Mouse (Mus musculus) intestine, embryonic 14.5 days (tissue): ENCODE measurements at regions not wholly inside any gene's neighbourhood (a gene's known extent, or its start where the extent isn't known, plus 50 kb on each side); places are given as distances from the start of the nearest gene placed in this dataset.

Experiments
- ATAC-seq: fragments of 200-750 bp; cut with Nextera tagmentation; replicated peaks from 2 replicates; pipeline ENCODE4 v1.8.0; 2017; ENCODE audit warnings: low read depth, moderate number of reproducible peaks, moderate TSS enrichment, moderate library complexity; ENCODE audit not compliant: low FRiP score, low TSS enrichment
- DNase-seq: peaks from one replicate; pipeline ENCODE4 v3.0.0-alpha.2; 2018; ENCODE audit warnings: low spot score
- H3K27ac ChIP-seq: fragments of 300-500 bp; sonication (generic); 2 replicates; pipeline ENCODE4 v1.5.1; 2014; ENCODE audit warnings: low read depth, mild to moderate bottlenecking, control low read depth
- H3K27me3 ChIP-seq: fragments of 300-500 bp; sonication (generic); replicated peaks from 2 replicates; pipeline ENCODE4 v1.6.1; 2014; ENCODE audit warnings: low read length, control low read depth; ENCODE audit not compliant: control insufficient read depth, insufficient read depth
- H3K36me3 ChIP-seq: fragments of 300-500 bp; sonication (generic); 2 replicates; pipeline ENCODE4 v1.6.1; 2014; ENCODE audit warnings: low read length, control low read depth; ENCODE audit not compliant: control insufficient read depth, insufficient read depth
- H3K4me1 ChIP-seq: fragments of 300-500 bp; sonication (generic); replicated peaks from 2 replicates; pipeline ENCODE4 v1.6.1; 2014; ENCODE audit warnings: low read length, control low read depth, mixed read lengths; ENCODE audit not compliant: control insufficient read depth, insufficient read depth
- H3K4me2 ChIP-seq: fragments of 300-500 bp; sonication (generic); 2 replicates; pipeline ENCODE4 v1.6.1; 2014; ENCODE audit warnings: low read length
- H3K4me3 ChIP-seq: fragments of 300-500 bp; sonication (generic); 2 replicates; pipeline ENCODE4 v1.5.1; 2014; ENCODE audit warnings: low read depth, low read length, control low read depth, mixed read lengths
- H3K9ac ChIP-seq: fragments of 300-500 bp; sonication (generic); 2 replicates; pipeline ENCODE4 v1.6.1; 2014; ENCODE audit warnings: mild to moderate bottlenecking, low read length
- H3K9me3 ChIP-seq: fragments of 300-500 bp; sonication (generic); 2 replicates; pipeline ENCODE4 v1.6.1; 2016; ENCODE audit warnings: low read length, control low read depth; ENCODE audit not compliant: control insufficient read depth
- WGBS: fragments of 180-500 bp; shearing (Covaris S2); extraction: QIAGEN DNeasy Blood & Tissue Kit; methylation state at CpG from one replicate; pipeline ENCODE4 v1.1.7; 2014; 5-methylcytosine and 5-hydroxymethylcytosine counted together

GRCm38 (mm10) chr5:150866198-150866597, 86.2 kb upstream of the Kl start:
- no peak overlapping the region for H3K27ac ChIP-seq
- H3K9me3 ChIP-seq = peaks cover 4% of the 10 kb centered on the region; the same call in 1 of the 2 replicates
- DNase-seq (no peak), ATAC-seq (no peak)
- H3K36me3 ChIP-seq = no peaks in the 10 kb centered on the region
- no peak overlapping the region for H3K9ac ChIP-seq
- H3K27me3 ChIP-seq = no peaks in the 10 kb centered on the region
- H3K4me1 ChIP-seq = no peaks in the 10 kb centered on the region
- 81% methylated on average over 3 of the region's 3 CpGs for WGBS
- H3K4me2 ChIP-seq = no peak overlapping the region
- no peak overlapping the region for H3K4me3 ChIP-seq

- WGBS = 41% methylated on average over 4 of the region's 4 CpGs
- Histone ChIP-seq H3K27me3 (no peaks in the 10 kb centered on the region), H3K9ac (no peak overlapping the region), H3K36me3 (no peaks in the 10 kb centered on the region), H3K9me3 (peaks cover 4% of the 10 kb centered on the region; the same call in 1 of the 2 replicates), H3K27ac (no peak overlapping the region), H3K4me1 (no peaks in the 10 kb centered on the region), H3K4me2 (no peak overlapping the region), H3K4me3 (no peak overlapping the region)
- ATAC-seq (no peak), DNase-seq (no peak)
Measured at GRCm38 (mm10) chr5:150869954-150870353, 82.5 kb upstream of the Kl start.

GRCm38 (mm10) chr5:150878805-150879204, 73.6 kb upstream of the Kl start:
- no peak overlapping the region for H3K4me3 ChIP-seq
- no peak overlapping the region for H3K27ac ChIP-seq
- 39% methylated on average over 4 of the region's 4 CpGs for WGBS
- no peak for DNase-seq
- no peaks in the 10 kb centered on the region for H3K36me3 ChIP-seq
- peaks cover 4% of the 10 kb centered on the region; the same call in 1 of the 2 replicates for H3K4me1 ChIP-seq
- H3K9me3 ChIP-seq = 0 out of 2 replicates have a peak, but pooled peaks cover 6% of the 10 kb centered on the region
- no peak overlapping the region for H3K4me2 ChIP-seq
- no peaks in the 10 kb centered on the region for H3K27me3 ChIP-seq
- ATAC-seq = no peak
- H3K9ac ChIP-seq = no peak overlapping the region

- Histone ChIP-seq H3K9ac (no peak overlapping the region), H3K4me1 (peaks cover 4% of the 10 kb centered on the region; the same call in 1 of the 2 replicates), H3K4me3 (no peak overlapping the region), H3K27ac (no peak overlapping the region), H3K9me3 (0 out of 2 replicates have a peak, but pooled peaks cover 6% of the 10 kb centered on the region), H3K4me2 (no peak overlapping the region), H3K27me3 (no peaks in the 10 kb centered on the region), H3K36me3 (no peaks in the 10 kb centered on the region)
- WGBS = 62% methylated on average over 2 of the region's 2 CpGs
- DNase-seq (no peak), ATAC-seq (0 out of 2 replicates have a peak, but pooled peaks have one; percentile 36)
Measured at GRCm38 (mm10) chr5:150883676-150884075, 68.7 kb upstream of the Kl start.

GRCm38 (mm10) chr5:150890086-150890485, 62.3 kb upstream of the Kl start:
- Histone ChIP-seq H3K27ac (no peak overlapping the region), H3K4me3 (no peak overlapping the region), H3K4me1 (peaks cover 10% of the 10 kb centered on the region), H3K9me3 (no peaks in the 10 kb centered on the region), H3K4me2 (no peak overlapping the region), H3K9ac (no peak overlapping the region), H3K27me3 (no peaks in the 10 kb centered on the region), H3K36me3 (no peaks in the 10 kb centered on the region)
- DNase-seq (no peak), ATAC-seq (no peak)
- WGBS = 71% methylated on average over 4 of the region's 4 CpGs

- peaks cover 10% of the 10 kb centered on the region for H3K4me1 ChIP-seq
- no peaks in the 10 kb centered on the region for H3K27me3 ChIP-seq
- DNase-seq (no peak), ATAC-seq (no peak)
- H3K9me3 ChIP-seq = no peaks in the 10 kb centered on the region
- H3K4me3 ChIP-seq = no peak overlapping the region
- H3K4me2 ChIP-seq = no peak overlapping the region
- H3K27ac ChIP-seq = no peak overlapping the region
- WGBS = 82% methylated on average over 7 of the region's 7 CpGs
- no peaks in the 10 kb centered on the region for H3K36me3 ChIP-seq
- no peak overlapping the region for H3K9ac ChIP-seq
Measured at GRCm38 (mm10) chr5:150891262-150891940, 61.0 kb upstream of the Kl start.

GRCm38 (mm10) chr5:150894049-150894738, 58.2 kb upstream of the Kl start:
- peak; percentile 62; the same call in 1 of the 2 replicates for ATAC-seq
- 22% methylated on average over 3 of the region's 3 CpGs for WGBS
- no peaks in the 10 kb centered on the region for H3K36me3 ChIP-seq
- H3K27ac ChIP-seq = no peak overlapping the region
- no peak overlapping the region for H3K4me2 ChIP-seq
- peaks cover 10% of the 10 kb centered on the region for H3K4me1 ChIP-seq
- H3K9me3 ChIP-seq = no peaks in the 10 kb centered on the region
- no peaks in the 10 kb centered on the region for H3K27me3 ChIP-seq
- DNase-seq = no peak
- no peak overlapping the region for H3K9ac ChIP-seq
- no peak overlapping the region for H3K4me3 ChIP-seq

GRCm38 (mm10) chr5:150894739-150895085, 57.7 kb upstream of the Kl start:
- DNase-seq = no peak
- Histone ChIP-seq H3K4me1 (peaks cover 10% of the 10 kb centered on the region), H3K4me2 (no peak overlapping the region), H3K27ac (no peak overlapping the region), H3K9ac (no peak overlapping the region), H3K36me3 (no peaks in the 10 kb centered on the region), H3K27me3 (no peaks in the 10 kb centered on the region), H3K9me3 (no peaks in the 10 kb centered on the region), H3K4me3 (no peak overlapping the region)
- no peak for ATAC-seq
- WGBS = 57% methylated on average over 4 of the region's 4 CpGs

GRCm38 (mm10) chr5:150901661-150902060, 50.7 kb upstream of the Kl start:
- H3K36me3 ChIP-seq = no peaks in the 10 kb centered on the region
- H3K4me3 ChIP-seq = no peak overlapping the region
- H3K4me2 ChIP-seq = no peak overlapping the region
- no peak for DNase-seq
- no peaks in the 10 kb centered on the region for H3K4me1 ChIP-seq
- no peak overlapping the region for H3K9ac ChIP-seq
- H3K9me3 ChIP-seq = no peaks in the 10 kb centered on the region
- H3K27me3 ChIP-seq = no peaks in the 10 kb centered on the region
- 87% methylated on average over 3 of the region's 3 CpGs for WGBS
- ATAC-seq = no peak
- H3K27ac ChIP-seq = no peak overlapping the region
